Mouse (Mus musculus) inflammation-experienced regulatory T-cells, adult 16 weeks (primary cell): ENCODE data around the gene Gm21860. TPM values are rescaled to one million over a fixed set of nuclear protein-coding genes. Genes with fewer than 3 reads are reported as not detected.

Experiments
- polyA plus RNA-seq: library from polyadenylated mRNA; unstranded; fragments of 100-300 nt; shearing (Covaris generic); gene quantifications from one replicate; pipeline ENCODE4 v1.2.1, GENCODE M21; 2017

Gene Gm21860
- polyA plus RNA-seq: not detected

GRCm38 (mm10) chrY:90754721-90755120, at the start of gene Gm21860:
Gene Gm21860, minus strand, starts transcription at chrY:90754821.

DNA sequence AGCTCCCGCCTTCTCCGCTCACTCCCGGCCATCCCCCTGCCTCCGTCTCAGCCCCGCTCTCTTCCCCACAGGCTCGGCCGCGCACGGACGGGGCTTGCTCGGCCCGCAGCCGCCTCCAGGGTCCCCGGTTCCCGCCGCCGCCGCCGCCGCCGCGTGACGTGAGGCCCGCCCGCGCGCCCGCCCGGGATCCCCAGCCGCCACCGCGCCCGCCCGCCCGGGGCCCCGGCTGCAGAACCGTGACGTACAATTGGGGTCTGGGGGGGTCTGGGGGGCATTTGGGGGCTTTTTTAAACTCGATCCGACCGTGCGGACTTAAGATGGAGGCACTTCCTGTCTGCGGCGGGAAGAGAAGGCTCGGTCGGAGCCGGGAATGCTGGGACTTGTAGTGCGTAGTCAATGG, 29.8 kb upstream of the Gm21860 start, which contains the start of gene Gm47283:
Gene Gm47283, plus strand, starts transcription at position 301 of the 400 bp plus-strand sequence.

Other genes with a start within 250 kb of the Gm21860 start
- not detected for gene Gm47283, start 29.9 kb upstream of the Gm21860 start, polyA plus RNA-seq
- not detected for gene Gm21748, start 84.4 kb upstream of the Gm21860 start, polyA plus RNA-seq